ENCODE assay signal across 28 mouse cellular contexts in the genomic region with DNA sequence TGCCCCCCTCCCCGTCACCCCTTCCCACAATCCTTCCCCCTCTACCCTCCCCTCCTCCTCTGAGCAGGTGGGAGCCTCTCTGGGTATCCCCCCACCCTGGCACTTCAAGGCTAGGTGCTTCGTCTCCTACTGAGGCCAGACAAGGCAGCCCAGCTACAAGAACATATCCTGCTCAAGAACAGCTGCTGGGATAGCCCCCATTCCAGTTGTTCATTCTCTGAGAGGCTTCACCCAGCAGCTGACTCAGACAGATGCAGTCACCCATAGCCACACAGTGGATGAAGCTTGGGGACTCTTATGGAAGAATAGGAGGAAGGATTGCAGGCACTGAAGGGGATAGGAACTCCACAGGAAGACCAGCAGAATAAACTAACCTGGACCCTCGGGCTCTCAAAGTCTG.
A peak's percentile ranks its signal among the peaks of the same experiment; 100 is the strongest.
DNase-seq lines count a peak whose midpoint lies in the region; ATAC-seq lines count a peak whose summit lies in the region.
"Had no signal": no experiment of that assay in that cellular context is flagged by ENCODE, and none has a peak within 500 bp of the region (broad histone marks: within the 10 kb centered on the region; RNA-seq: fewer than 3 reads in every experiment).

No protein-coding gene starts in this region.

- H3K27ac ChIP-seq in forebrain, embryonic 13.5 days = no peak overlapping the region
- no peak overlapping the region for H3K27ac ChIP-seq in forebrain, embryonic 12.5 days
- H3K27ac ChIP-seq in heart, embryonic 12.5 days (ENCODE audit: poor library complexity, severe bottlenecking) = 0 out of 2 replicates have a peak overlapping the region, but pooled peaks have one; percentile 23
- H3K27ac ChIP-seq in embryonic facial prominence, embryonic 14.5 days (replicated peaks; ENCODE audit: low read depth, low read length) = peak overlapping the region; percentile 67
- H3K27ac ChIP-seq: hindbrain, embryonic 15.5 days; kidney, postnatal 0 days; liver, embryonic 14.5 days; midbrain, embryonic 10.5 days; midbrain, embryonic 15.5 days; neural tube, embryonic 15.5 days had no signal

- H3K9ac ChIP-seq in forebrain, embryonic 13.5 days = no peak overlapping the region
- H3K9ac ChIP-seq in forebrain, embryonic 12.5 days = no peak overlapping the region
- no peak overlapping the region for H3K9ac ChIP-seq in heart, embryonic 12.5 days
- H3K9ac ChIP-seq in embryonic facial prominence, embryonic 14.5 days (ENCODE audit: low read depth, low read length) = no peak overlapping the region
- H3K9ac ChIP-seq: hindbrain, embryonic 15.5 days; liver, embryonic 14.5 days; midbrain, embryonic 15.5 days; neural tube, embryonic 15.5 days had no signal

- no peak for DNase-seq in heart, postnatal 10 days
- peak; percentile 53 for DNase-seq in embryonic facial prominence, embryonic 14.5 days (ENCODE audit: low spot score)
- no peak for DNase-seq in spleen, adult 12 weeks (ENCODE audit: low spot score)
- DNase-seq in adrenal gland, adult 2 months = no peak
- DNase-seq: adrenal gland, postnatal 14 days; cerebellum, adult 11 months; cerebellum, adult 9-10 months; embryo, embryonic 11 days; gastrocnemius, postnatal 14 days; kidney, adult 18-20 months; liver; lung, adult 2 months; retina, postnatal 1 day; right cerebral cortex, postnatal 25 days; spleen, adult 18-20 months; thymus, postnatal 14 days had no signal

- H3K36me3 ChIP-seq in forebrain, embryonic 13.5 days (ENCODE audit: poor library complexity, severe bottlenecking) = no peaks in the 10 kb centered on the region
- H3K36me3 ChIP-seq in forebrain, embryonic 12.5 days (replicated peaks) = no peaks in the 10 kb centered on the region
- H3K36me3 ChIP-seq in heart, embryonic 12.5 days = no peaks in the 10 kb centered on the region
- H3K36me3 ChIP-seq in embryonic facial prominence, embryonic 14.5 days (ENCODE audit: control insufficient read depth, insufficient read depth, low read length) = no peaks in the 10 kb centered on the region
- H3K36me3 ChIP-seq: G1E; hindbrain, embryonic 15.5 days; midbrain, embryonic 10.5 days; midbrain, embryonic 15.5 days; neural tube, embryonic 15.5 days had no signal

- peaks cover 12% of the 10 kb centered on the region for H3K4me1 ChIP-seq in forebrain, embryonic 13.5 days
- peaks cover 20% of the 10 kb centered on the region for H3K4me1 ChIP-seq in forebrain, embryonic 12.5 days
- H3K4me1 ChIP-seq in heart, embryonic 12.5 days (replicated peaks) = peaks cover 43% of the 10 kb centered on the region
- H3K4me1 ChIP-seq in embryonic facial prominence, embryonic 14.5 days (ENCODE audit: control insufficient read depth, insufficient read depth, low read length) = peaks cover 39% of the 10 kb centered on the region
- H3K4me1 ChIP-seq: midbrain, embryonic 15.5 days had no signal

- 0 out of 2 replicates have a peak, but pooled peaks have one; percentile 21 for ATAC-seq in forebrain, embryonic 13.5 days
- ATAC-seq in forebrain, embryonic 12.5 days (ENCODE audit: low FRiP score) = no peak
- ATAC-seq in heart, embryonic 12.5 days (ENCODE audit: insufficient number of reproducible peaks, low FRiP score) = no peak
- peak; percentile 17; the same call in 1 of the 2 replicates for ATAC-seq in embryonic facial prominence, embryonic 14.5 days (ENCODE audit: low read depth)
- ATAC-seq: midbrain, embryonic 15.5 days; Patski had no signal

- H3K4me3 ChIP-seq in forebrain, embryonic 13.5 days = no peak overlapping the region
- no peak overlapping the region for H3K4me3 ChIP-seq in forebrain, embryonic 12.5 days (replicated peaks)
- no peak overlapping the region for H3K4me3 ChIP-seq in heart, embryonic 12.5 days
- no peak overlapping the region for H3K4me3 ChIP-seq in embryonic facial prominence, embryonic 14.5 days (ENCODE audit: low read depth, low read length)
- H3K4me3 ChIP-seq: hindbrain, embryonic 15.5 days; midbrain, embryonic 10.5 days; midbrain, embryonic 15.5 days; neural tube, embryonic 15.5 days had no signal

- WGBS in forebrain, embryonic 13.5 days = 76% methylated on average over 3 of the region's 3 CpGs
- 83% methylated on average over 3 of the region's 3 CpGs for WGBS in forebrain, embryonic 12.5 days
- 83% methylated on average over 3 of the region's 3 CpGs for WGBS in heart, embryonic 12.5 days
- 73% methylated on average over 3 of the region's 3 CpGs for WGBS in embryonic facial prominence, embryonic 14.5 days

- H3K4me2 ChIP-seq in forebrain, embryonic 13.5 days = no peak overlapping the region
- H3K4me2 ChIP-seq in forebrain, embryonic 12.5 days = no peak overlapping the region
- no peak overlapping the region for H3K4me2 ChIP-seq in heart, embryonic 12.5 days
- H3K4me2 ChIP-seq in embryonic facial prominence, embryonic 14.5 days (ENCODE audit: low read depth, low read length) = no peak overlapping the region
- H3K4me2 ChIP-seq: heart, embryonic 11.5 days; hindbrain, embryonic 15.5 days; midbrain, embryonic 15.5 days; neural tube, embryonic 15.5 days had no signal

- no peaks in the 10 kb centered on the region for H3K27me3 ChIP-seq in forebrain, embryonic 13.5 days
- H3K27me3 ChIP-seq in forebrain, embryonic 12.5 days = 0 out of 2 replicates have a peak, but pooled peaks cover 4% of the 10 kb centered on the region
- H3K27me3 ChIP-seq in heart, embryonic 12.5 days (replicated peaks) = no peaks in the 10 kb centered on the region
- H3K27me3 ChIP-seq in embryonic facial prominence, embryonic 14.5 days (replicated peaks; ENCODE audit: control insufficient read depth, insufficient read depth, low read length) = no peaks in the 10 kb centered on the region
- H3K27me3 ChIP-seq: hindbrain, embryonic 15.5 days; midbrain, embryonic 15.5 days; neural tube, embryonic 15.5 days; Patski had no signal

- intact Hi-C loops in heart, postnatal 10 days (cut with DNase I) = loop anchor here (2.0 kb wide), 1 partner anchor 25 kb away; no protein-coding TSS in a partner anchor

- no peaks in the 10 kb centered on the region for H3K9me3 ChIP-seq in forebrain, embryonic 13.5 days (replicated peaks)
- H3K9me3 ChIP-seq in forebrain, embryonic 12.5 days = no peaks in the 10 kb centered on the region
- H3K9me3 ChIP-seq in heart, embryonic 12.5 days (replicated peaks) = 0 out of 2 replicates have a peak, but pooled peaks cover 3% of the 10 kb centered on the region
- no peaks in the 10 kb centered on the region for H3K9me3 ChIP-seq in embryonic facial prominence, embryonic 14.5 days (ENCODE audit: control insufficient read depth, low read length)
- H3K9me3 ChIP-seq: hindbrain, embryonic 15.5 days; midbrain, embryonic 10.5 days; midbrain, embryonic 15.5 days; neural tube, embryonic 15.5 days had no signal

Comparison
In these comparisons a context has a peak if more than half of its experiments do, and no peak if none do; other contexts are left out.
1. ATAC-seq: peak in forebrain, embryonic 13.5 days (single experiment) and embryonic facial prominence, embryonic 14.5 days (single experiment); none in forebrain, embryonic 12.5 days (single experiment) and heart, embryonic 12.5 days (single experiment).
2. H3K27ac ChIP-seq: peak in heart, embryonic 12.5 days (single experiment) and embryonic facial prominence, embryonic 14.5 days (single experiment); none in forebrain, embryonic 13.5 days (single experiment) and forebrain, embryonic 12.5 days (single experiment).